Mouse (Mus musculus) bone marrow, adult 2 months (tissue): ENCODE results near the gene Fbxl14.

Experiments used
- CTCF ChIP-seq: fragments of 200-500 bp; IDR thresholded peaks from 2 replicates; pipeline ENCODE4 v1.5.1; 2011; ENCODE audit warnings: low read length, control low read depth; ENCODE audit not compliant: control insufficient read depth, insufficient read depth
- POLR2A ChIP-seq: fragments of 200-500 bp; IDR thresholded peaks from 2 replicates; pipeline ENCODE4 v1.6.1; 2011; ENCODE audit warnings: low read depth, mild to moderate bottlenecking, control low read depth, low read length, borderline replicate concordance; ENCODE audit not compliant: control insufficient read depth

DNA sequence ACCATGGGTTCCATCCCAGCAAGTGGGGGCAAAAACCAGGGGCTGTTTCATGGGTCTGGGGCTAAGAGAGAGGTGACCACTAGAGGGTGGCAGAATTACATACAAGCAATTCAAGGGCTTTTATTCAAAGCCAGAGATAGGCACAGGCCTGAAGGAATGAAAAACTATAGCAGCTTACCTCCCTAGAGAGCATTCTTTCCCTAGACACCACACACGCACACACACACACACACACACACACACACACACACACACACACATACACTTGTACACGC lies 11.7 kb upstream of the Fbxl14 start:
- TF ChIP-seq POLR2A (no peak), CTCF (no peak)
